Mouse (Mus musculus): Measurements from ENCODE around the gene Ugt1a1. TPM values are rescaled to one million over a fixed set of nuclear protein-coding genes. Genes with fewer than 3 reads are reported as not detected.

The Ugt1a1 gene
- polyA plus RNA-seq, 2 experiments = 0.17 TPM; not detected in 1

- H3K9me3 ChIP-seq (ENCODE audit: control insufficient read depth, low read length) = no peaks in the 10 kb centered on the region
- H3K27me3 ChIP-seq (ENCODE audit: control insufficient read depth, insufficient read depth, low read length) = no peaks in the 10 kb centered on the region
- no peak overlapping the region for H3K9ac ChIP-seq (replicated peaks)
- TF ChIP-seq EP300 (IDR thresholded peaks at IDR 0.05; ENCODE audit: low read depth) = no peak
- TF ChIP-seq CTCF (IDR thresholded peaks at IDR 0.05; ENCODE audit: low read depth) = no peak
- no peak overlapping the region for H3K27ac ChIP-seq
- no peak overlapping the region for H3K4me2 ChIP-seq (ENCODE audit: low read depth)
- H3K36me3 ChIP-seq (replicated peaks; ENCODE audit: control insufficient read depth, insufficient read depth, low read depth) = peaks cover 89% of the 10 kb centered on the region
- WGBS (ENCODE audit: insufficient replicate concordance) = 82% methylated on average over 13 of the region's 13 CpGs
- H3K4me1 ChIP-seq (replicated peaks; ENCODE audit: control insufficient read depth in 2 of 2, insufficient read depth in 2 of 2, low read length in 1 of 2) = peaks cover 0 to 14% of the 10 kb centered on the region in 2 experiments; a peak in 2 of 4 replicates
- ATAC-seq (ENCODE audit: insufficient read depth) = no peak
- no peak overlapping the region for H3K4me3 ChIP-seq (ENCODE audit: insufficient read depth in 1 of 2, low read depth in 2 of 2, low read length in 2 of 2)
- no peak for DNase-seq (ENCODE audit: low read depth in 3 of 3, low spot score in 3 of 3)
Observed at GRCm38 (mm10) chr1:88266123-88266522, 54.4 kb downstream of the Ugt1a1 start.

GRCm38 (mm10) chr1:88267489-88267888 is 55.7 kb downstream of the Ugt1a1 start:
- Histone ChIP-seq H3K27me3 (ENCODE audit: control insufficient read depth, insufficient read depth, low read length) (no peaks in the 10 kb centered on the region), H3K4me1 (replicated peaks; ENCODE audit: control insufficient read depth in 2 of 2, insufficient read depth in 2 of 2, low read length in 1 of 2) (peaks cover 0 to 1% of the 10 kb centered on the region in 2 experiments; a peak in 1 of 4 replicates), H3K4me2 (ENCODE audit: low read depth) (no peak overlapping the region), H3K4me3 (ENCODE audit: insufficient read depth in 1 of 2, low read depth in 2 of 2, low read length in 2 of 2) (no peak overlapping the region), H3K36me3 (replicated peaks; ENCODE audit: control insufficient read depth, insufficient read depth, low read depth) (peaks cover 91% of the 10 kb centered on the region), H3K27ac (no peak overlapping the region), H3K9ac (replicated peaks) (no peak overlapping the region), H3K9me3 (ENCODE audit: control insufficient read depth, low read length) (no peaks in the 10 kb centered on the region)
- ATAC-seq (ENCODE audit: insufficient read depth) (no peak), DNase-seq (ENCODE audit: low read depth in 3 of 3, low spot score in 3 of 3) (no peak)
- TF ChIP-seq EP300 (IDR thresholded peaks at IDR 0.05; ENCODE audit: low read depth) = no peak
- TF ChIP-seq CTCF (IDR thresholded peaks at IDR 0.05; ENCODE audit: low read depth) = no peak
- 85% methylated on average over 6 of the region's 6 CpGs for WGBS (ENCODE audit: insufficient replicate concordance)

- Histone ChIP-seq H3K4me1 (replicated peaks; ENCODE audit: control insufficient read depth in 2 of 2, insufficient read depth in 2 of 2, low read length in 1 of 2) (no peaks in the 10 kb centered on the region), H3K4me3 (ENCODE audit: insufficient read depth in 1 of 2, low read depth in 2 of 2, low read length in 2 of 2) (no peak overlapping the region), H3K36me3 (replicated peaks; ENCODE audit: control insufficient read depth, insufficient read depth, low read depth) (peaks cover 91% of the 10 kb centered on the region), H3K9ac (replicated peaks) (no peak overlapping the region), H3K27me3 (ENCODE audit: control insufficient read depth, insufficient read depth, low read length) (no peaks in the 10 kb centered on the region), H3K27ac (no peak overlapping the region), H3K4me2 (ENCODE audit: low read depth) (no peak overlapping the region), H3K9me3 (ENCODE audit: control insufficient read depth, low read length) (no peaks in the 10 kb centered on the region)
- TF ChIP-seq EP300 (IDR thresholded peaks at IDR 0.05; ENCODE audit: low read depth) (no peak), CTCF (IDR thresholded peaks at IDR 0.05; ENCODE audit: low read depth) (no peak)
- no peak for DNase-seq (ENCODE audit: low read depth in 3 of 3, low spot score in 3 of 3)
- WGBS (ENCODE audit: insufficient replicate concordance) = 74% methylated on average over 6 of the region's 6 CpGs
- no peak for ATAC-seq (ENCODE audit: insufficient read depth)
Observed at GRCm38 (mm10) chr1:88268070-88268469, 56.3 kb downstream of the Ugt1a1 start.

Other genes with a start within 250 kb of the Ugt1a1 start
- 4.0 and 4.9 TPM in 2 replicates for gene Usp40, start 203.4 kb upstream of the Ugt1a1 start, polyA plus RNA-seq (2012; rRNA removed)
- gene Usp40, start 203.4 kb upstream of the Ugt1a1 start, polyA plus RNA-seq (2014; fragmentation: Nextera tagmentation; extraction: Ambion mirVana) = 4.5 and 5.3 TPM in 2 replicates
- gene Ugt1a10, start 156.6 kb upstream of the Ugt1a1 start, polyA plus RNA-seq (2012; rRNA removed) = not detected in 2 replicates
- gene Ugt1a10, start 156.6 kb upstream of the Ugt1a1 start, polyA plus RNA-seq (2014; fragmentation: Nextera tagmentation; extraction: Ambion mirVana) = not detected in 2 replicates
- gene Ugt1a9, start 141.2 kb upstream of the Ugt1a1 start, polyA plus RNA-seq (2012; rRNA removed) = 0.06 and 0.21 TPM in 2 replicates
- 0.24 and 0.34 TPM in 2 replicates for gene Ugt1a9, start 141.2 kb upstream of the Ugt1a1 start, polyA plus RNA-seq (2014; fragmentation: Nextera tagmentation; extraction: Ambion mirVana)
- not detected in 2 replicates for gene Ugt1a8, start 124.1 kb upstream of the Ugt1a1 start, polyA plus RNA-seq (2012; rRNA removed)
- not detected in 2 replicates for gene Ugt1a8, start 124.1 kb upstream of the Ugt1a1 start, polyA plus RNA-seq (2014; fragmentation: Nextera tagmentation; extraction: Ambion mirVana)
- 0.58 and 1.1 TPM in 2 replicates for gene Ugt1a7c, start 116.9 kb upstream of the Ugt1a1 start, polyA plus RNA-seq (2012; rRNA removed)
- 0.97 and 1.8 TPM in 2 replicates for gene Ugt1a7c, start 116.9 kb upstream of the Ugt1a1 start, polyA plus RNA-seq (2014; fragmentation: Nextera tagmentation; extraction: Ambion mirVana)
- 2.3 and 3.1 TPM in 2 replicates for gene Ugt1a6b, start 108.7 kb upstream of the Ugt1a1 start, polyA plus RNA-seq (2012; rRNA removed)
- gene Ugt1a6b, start 108.7 kb upstream of the Ugt1a1 start, polyA plus RNA-seq (2014; fragmentation: Nextera tagmentation; extraction: Ambion mirVana) = 4.8 and 5.1 TPM in 2 replicates
- 3.5 and 3.6 TPM in 2 replicates for gene Ugt1a6a, start 77.2 kb upstream of the Ugt1a1 start, polyA plus RNA-seq (2012; rRNA removed)
- 7.1 and 8.2 TPM in 2 replicates for gene Ugt1a6a, start 77.2 kb upstream of the Ugt1a1 start, polyA plus RNA-seq (2014; fragmentation: Nextera tagmentation; extraction: Ambion mirVana)
- 0.11 and 0.15 TPM in 2 replicates for gene Ugt1a5, start 45.9 kb upstream of the Ugt1a1 start, polyA plus RNA-seq (2012; rRNA removed)
- not detected in 2 replicates for gene Ugt1a5, start 45.9 kb upstream of the Ugt1a1 start, polyA plus RNA-seq (2014; fragmentation: Nextera tagmentation; extraction: Ambion mirVana)
- gene Ugt1a2, start 11.4 kb upstream of the Ugt1a1 start, polyA plus RNA-seq (2012; rRNA removed) = 0.02 and 0.03 TPM in 2 replicates
- not detected in 2 replicates for gene Ugt1a2, start 11.4 kb upstream of the Ugt1a1 start, polyA plus RNA-seq (2014; fragmentation: Nextera tagmentation; extraction: Ambion mirVana)
- gene Dnajb3, start 6.2 kb upstream of the Ugt1a1 start, polyA plus RNA-seq (2012; rRNA removed) = 5.5 and 7.9 TPM in 2 replicates
- 9.4 and 10.8 TPM in 2 replicates for gene Dnajb3, start 6.2 kb upstream of the Ugt1a1 start, polyA plus RNA-seq (2014; fragmentation: Nextera tagmentation; extraction: Ambion mirVana)
- under 0.01 and 0.01 TPM in 2 replicates for gene Mroh2a, start 15.0 kb downstream of the Ugt1a1 start, polyA plus RNA-seq (2012; rRNA removed)
- 0.38 and 0.81 TPM in 2 replicates for gene Mroh2a, start 15.0 kb downstream of the Ugt1a1 start, polyA plus RNA-seq (2014; fragmentation: Nextera tagmentation; extraction: Ambion mirVana)
- gene Hjurp, start 65.7 kb downstream of the Ugt1a1 start, polyA plus RNA-seq (2012; rRNA removed) = 51.9 and 61.0 TPM in 2 replicates
- 38.0 and 42.9 TPM in 2 replicates for gene Hjurp, start 65.7 kb downstream of the Ugt1a1 start, polyA plus RNA-seq (2014; fragmentation: Nextera tagmentation; extraction: Ambion mirVana)
- gene Trpm8, start 65.7 kb downstream of the Ugt1a1 start, polyA plus RNA-seq (2012; rRNA removed) = not detected in 2 replicates
- not detected in 2 replicates for gene Trpm8, start 65.7 kb downstream of the Ugt1a1 start, polyA plus RNA-seq (2014; fragmentation: Nextera tagmentation; extraction: Ambion mirVana)
- 158 and 168 TPM in 2 replicates for gene Spp2, start 195.0 kb downstream of the Ugt1a1 start, polyA plus RNA-seq (2012; rRNA removed)
- gene Spp2, start 195.0 kb downstream of the Ugt1a1 start, polyA plus RNA-seq (2014; fragmentation: Nextera tagmentation; extraction: Ambion mirVana) = 329 and 371 TPM in 2 replicates

All from liver, embryonic 14.5 days (tissue).